Mouse (Mus musculus) layer of hippocampus, adult 6 months (tissue): ENCODE measurements around the gene Tigd4. TPM values are rescaled to one million over a fixed set of nuclear protein-coding genes. Genes with fewer than 3 reads are reported as not detected.

ENCODE experiments used
- long read RNA-seq, 2 experiments: library from polyadenylated mRNA; unstranded; transcript quantifications; one replicate each; pipeline ENCODE4 v2.0.0; 2019 to 2020
- polyA plus RNA-seq: library from polyadenylated mRNA; unstranded; fragments of <200 nt; fragmentation: Nextera tagmentation; gene quantifications from 2 replicates; pipeline ENCODE4 v1.2.3, GENCODE M21; 2021

The Tigd4 gene
- not detected in 2 replicates for polyA plus RNA-seq
- long read RNA-seq, experiment 1 = 0 reads
- long read RNA-seq, experiment 2 = 0 reads

DNA sequence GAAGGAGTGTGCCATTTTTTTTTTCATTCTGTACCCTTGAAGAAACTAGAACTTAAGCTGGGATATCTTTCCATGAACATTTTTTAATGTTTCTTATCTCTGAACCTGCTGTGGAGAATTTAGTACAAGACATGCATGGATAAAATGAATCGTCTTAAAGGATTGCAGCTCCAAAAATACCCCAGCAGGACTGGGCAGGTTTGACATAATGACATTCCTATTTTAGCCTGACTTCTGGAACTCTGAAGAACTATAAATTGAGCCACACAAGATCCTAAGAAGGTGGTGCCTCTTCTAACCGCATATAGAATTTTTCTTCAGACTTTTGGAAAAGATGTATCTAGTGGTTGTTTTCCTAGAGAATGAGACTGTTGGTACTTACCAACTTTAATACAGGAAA is at the start of gene Tigd4:
Gene Tigd4, plus strand, starts transcription at position 301 of the 400 bp plus-strand sequence.

DNA sequence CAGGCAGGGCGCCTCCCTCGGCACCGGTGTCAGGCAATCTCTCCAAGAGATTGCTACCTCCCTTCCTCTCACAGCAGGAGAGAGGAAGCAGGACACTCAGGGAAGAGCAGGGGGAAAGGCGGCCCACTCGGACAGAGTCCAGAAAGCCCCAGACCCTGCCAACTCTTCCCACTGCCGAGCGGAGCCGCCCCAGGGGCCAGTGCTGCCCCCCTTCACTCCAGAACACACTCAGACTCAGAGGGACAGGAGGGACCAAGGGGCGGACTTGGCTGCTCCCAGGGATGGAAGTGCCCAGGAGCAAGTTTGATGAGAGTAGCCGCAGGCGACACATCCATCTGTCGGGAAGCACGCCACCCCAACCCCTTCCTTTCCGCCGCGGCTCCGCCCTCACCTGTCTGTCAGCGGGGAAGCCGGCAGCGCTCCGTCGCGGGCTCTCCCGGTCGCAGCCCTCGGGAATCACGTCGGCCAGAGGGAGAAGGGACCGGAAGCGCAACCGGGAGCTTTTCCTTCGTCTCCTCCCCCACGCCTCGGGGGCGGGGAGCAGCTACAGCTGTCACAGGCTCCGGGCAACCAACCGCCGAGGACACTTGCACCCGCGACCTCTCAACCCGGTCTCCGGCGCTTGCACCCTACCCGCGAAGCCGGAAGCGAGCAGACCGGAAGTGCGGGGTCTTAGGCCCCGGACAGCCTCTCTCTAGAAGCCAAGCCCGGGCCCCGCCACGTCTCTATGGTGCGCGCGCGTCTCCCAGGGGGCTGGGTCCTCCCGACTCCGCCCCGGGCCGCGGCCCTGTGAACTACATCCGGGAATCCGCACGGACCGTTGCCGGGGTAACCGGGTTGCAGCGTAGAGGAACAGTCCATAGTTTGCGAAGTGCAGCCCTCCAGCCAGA is 11.1 kb upstream of the Tigd4 start, which contains the start of gene Arfip1:
Gene Arfip1, minus strand, starts transcription at position 603 of the 890 bp plus-strand sequence.

Other genes starting within 250 kb of the Tigd4 start
- gene Fhdc1, start 113.1 kb upstream of the Tigd4 start, polyA plus RNA-seq = 0.54 and 0.77 TPM in 2 replicates
- 8.0 and 16.3 TPM in 2 replicates for gene Arfip1, start 10.9 kb upstream of the Tigd4 start, polyA plus RNA-seq
- gene Tmem154, start 72.6 kb downstream of the Tigd4 start, polyA plus RNA-seq = 0.25 and 0.68 TPM in 2 replicates
- gene Fbxw7, start 221.7 kb downstream of the Tigd4 start, polyA plus RNA-seq = 94.2 and 103 TPM in 2 replicates